Mouse (Mus musculus) gastrocnemius, adult 2 months (tissue): ENCODE measurements around the gene Ada. TPM values are rescaled to one million over a fixed set of nuclear protein-coding genes. Genes with fewer than 3 reads are reported as not detected.
"Not testable (repeated sequence)": the region's sequence is repeated elsewhere in the genome, so short reads cannot be mapped to it uniquely, and the experiment has no call there.

Experiments used
- DNase-seq: peaks from one replicate; pipeline ENCODE4 v3.0.0; 2022
- H3K27ac ChIP-seq: fragments of 200-600 bp; 2 replicates; pipeline ENCODE4 v1.8.1; 2022; ENCODE audit warnings: mild to moderate bottlenecking
- H3K4me3 ChIP-seq: fragments of 200-600 bp; 2 replicates; pipeline ENCODE4 v1.8.1; 2022; ENCODE audit warnings: mild to moderate bottlenecking, moderate library complexity
- CTCF ChIP-seq: fragments of 200-600 bp; IDR thresholded peaks from 2 replicates; pipeline ENCODE4 v1.8.1; 2022; ENCODE audit warnings: antibody characterized with exemption, mild to moderate bottlenecking, moderate library complexity
- intact Hi-C: fragments of 180-260 bp; cut with DNase I; formaldehyde crosslinking; loops from one replicate; pipeline ENCODE4 v1.15.1; 2025
- total RNA-seq, 2 experiments: library from RNA; stranded (reverse); gene quantifications; 2 replicates each; pipeline ENCODE4 v1.2.3; 2021

Ada gene
- total RNA-seq, 2 experiments from 2014 or later, result 0.38 to 0.39 TPM

DNA sequence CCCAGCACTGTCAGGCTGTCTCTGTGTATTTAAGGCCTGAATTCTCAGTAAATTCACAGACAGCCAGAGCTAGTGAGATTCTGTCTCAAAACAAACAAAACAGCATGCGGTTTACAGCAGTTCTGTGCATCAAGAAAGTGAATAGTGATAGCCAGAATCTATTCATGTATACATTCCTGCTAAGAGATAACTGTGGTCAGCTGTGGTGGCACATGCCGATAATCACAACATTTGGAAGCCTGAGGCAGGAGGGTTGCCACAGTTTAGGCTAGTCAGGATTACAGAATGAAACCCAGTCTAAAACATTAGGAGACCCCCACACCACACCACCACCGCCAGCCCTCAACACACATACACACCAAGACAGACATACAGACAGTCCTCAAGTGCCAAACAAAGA lies 60.3 kb downstream of the Ada start:
- DNase-seq, result no peak
- no peak overlapping the region for H3K4me3 ChIP-seq
- peak overlapping the region; percentile 31; the same call in 1 of the 2 replicates for H3K27ac ChIP-seq
- no peak for TF ChIP-seq CTCF
- intact Hi-C loops, result no loop called here

DNA sequence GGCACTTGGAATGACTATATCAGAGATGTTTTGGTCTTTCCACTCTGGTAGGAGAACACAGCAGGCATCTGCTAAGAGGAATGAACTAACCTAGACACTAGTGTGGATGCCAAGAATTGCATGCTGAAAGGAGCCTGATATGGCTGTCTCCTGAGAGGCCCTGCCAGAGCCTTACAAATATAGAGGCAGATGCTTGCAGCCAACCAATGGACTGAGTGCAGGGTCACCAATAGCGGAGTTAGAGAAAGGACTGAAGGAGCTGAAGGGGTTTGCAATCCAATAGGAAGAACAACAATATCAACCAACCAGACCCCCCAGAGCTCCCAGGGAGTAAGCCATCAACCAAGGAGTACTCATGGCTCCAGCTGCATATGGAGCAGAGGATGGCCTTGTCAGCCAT lies 61.7 kb downstream of the Ada start:
- intact Hi-C loops, DNase-seq, H3K4me3 ChIP-seq: not testable (repeated sequence)
- peak overlapping the region; percentile 96; the same call in 1 of the 2 replicates for H3K27ac ChIP-seq

DNA sequence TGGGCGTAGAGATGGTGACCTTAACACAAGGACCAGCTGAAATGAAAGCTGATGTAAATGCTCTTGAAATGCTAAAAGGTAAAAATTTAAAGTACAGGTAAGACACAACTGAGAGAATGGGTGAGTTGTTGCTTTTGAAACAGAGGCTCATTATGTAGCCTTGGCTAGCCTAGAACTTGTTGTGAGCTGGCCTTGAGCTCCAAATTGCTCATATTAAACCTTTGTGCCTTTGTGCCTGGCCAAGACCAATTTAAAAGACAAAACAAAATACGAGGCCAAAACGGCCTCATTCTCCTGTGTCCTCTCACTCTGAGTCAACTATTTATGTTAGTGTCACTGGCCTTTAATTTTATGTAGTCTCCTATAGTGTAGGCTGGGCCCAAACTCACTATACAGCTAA lies 63.2 kb downstream of the Ada start:
- DNase-seq, result no peak
- Histone ChIP-seq H3K4me3 (no peak overlapping the region), H3K27ac (peak overlapping the region; percentile 96)
- TF ChIP-seq CTCF, result no peak
- intact Hi-C loops, result no loop called here

DNA sequence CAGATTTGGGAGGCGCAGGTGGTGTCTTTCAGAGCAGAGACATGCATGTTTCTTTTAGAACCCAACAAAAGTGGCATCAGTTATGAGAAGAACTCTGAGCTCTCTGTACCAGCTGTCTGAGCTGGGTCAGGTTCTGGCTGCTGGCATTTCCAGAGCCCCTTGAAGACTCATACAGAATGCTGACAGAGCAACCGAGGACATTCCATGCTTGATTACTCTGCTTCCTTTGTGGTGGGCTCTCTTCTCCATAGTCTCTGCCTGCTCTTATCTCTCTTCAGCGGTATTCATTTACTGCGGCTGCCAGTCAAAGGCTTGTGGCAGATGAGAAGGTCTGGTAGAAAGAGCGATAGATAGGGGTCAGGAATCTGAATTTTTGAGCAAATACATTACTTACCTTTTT lies 63.8 kb downstream of the Ada start:
- no peak for TF ChIP-seq CTCF
- intact Hi-C loops, result no loop called here
- peak overlapping the region; percentile 96 for H3K27ac ChIP-seq
- DNase-seq, result no peak
- peak overlapping the region; percentile 40 for H3K4me3 ChIP-seq

DNA sequence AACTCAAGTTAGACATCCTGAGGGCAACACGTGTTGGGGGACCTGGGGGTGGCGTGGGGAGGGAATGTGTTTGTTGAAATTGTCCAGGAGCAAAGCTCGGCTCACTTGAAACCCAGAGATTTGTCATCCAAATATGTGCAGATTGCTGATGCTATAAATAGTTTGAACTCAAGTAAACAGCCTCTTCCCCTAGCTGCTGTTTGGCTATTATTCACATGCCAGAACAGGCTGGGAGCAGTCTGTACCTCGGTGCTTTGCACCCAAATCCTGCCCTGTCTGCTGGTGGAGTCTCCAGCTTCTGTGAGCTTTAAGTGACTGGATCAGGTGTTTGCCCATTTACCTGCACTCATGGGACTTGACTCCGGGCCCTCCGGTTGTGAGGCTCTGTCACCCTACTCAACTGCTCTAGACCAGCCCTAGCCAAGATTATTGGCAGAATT lies 64.3 kb downstream of the Ada start:
- intact Hi-C loops, result no loop called here
- peak overlapping the region; percentile 96 for H3K27ac ChIP-seq
- peak; percentile 10; the same call in 1 of the 2 replicates for TF ChIP-seq CTCF
- DNase-seq, result peak; percentile 51
- H3K4me3 ChIP-seq, result peak overlapping the region; percentile 40

DNA sequence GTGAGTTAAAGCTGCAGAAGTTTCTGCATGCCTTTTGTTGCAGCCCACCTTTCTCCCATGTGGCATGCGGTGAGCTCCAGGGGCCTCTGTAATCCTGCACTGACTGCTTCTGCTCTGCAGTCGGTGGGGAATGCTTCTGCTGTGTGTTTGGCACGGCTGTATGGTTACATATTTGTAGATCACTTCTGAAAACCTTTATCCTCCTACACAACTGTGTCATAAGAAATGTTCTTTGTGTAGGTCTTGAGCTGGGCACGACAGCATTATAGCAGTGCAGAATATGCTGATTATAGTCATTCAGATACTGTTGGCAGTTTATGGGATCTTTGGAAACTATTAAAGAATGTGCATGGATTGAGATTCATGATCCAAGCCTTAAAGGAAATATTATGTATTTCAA lies 64.8 kb downstream of the Ada start:
- TF ChIP-seq CTCF, result no peak
- intact Hi-C loops, result no loop called here
- H3K27ac ChIP-seq, result peak overlapping the region; percentile 96
- peak overlapping the region; percentile 40 for H3K4me3 ChIP-seq
- DNase-seq, result no peak

DNA sequence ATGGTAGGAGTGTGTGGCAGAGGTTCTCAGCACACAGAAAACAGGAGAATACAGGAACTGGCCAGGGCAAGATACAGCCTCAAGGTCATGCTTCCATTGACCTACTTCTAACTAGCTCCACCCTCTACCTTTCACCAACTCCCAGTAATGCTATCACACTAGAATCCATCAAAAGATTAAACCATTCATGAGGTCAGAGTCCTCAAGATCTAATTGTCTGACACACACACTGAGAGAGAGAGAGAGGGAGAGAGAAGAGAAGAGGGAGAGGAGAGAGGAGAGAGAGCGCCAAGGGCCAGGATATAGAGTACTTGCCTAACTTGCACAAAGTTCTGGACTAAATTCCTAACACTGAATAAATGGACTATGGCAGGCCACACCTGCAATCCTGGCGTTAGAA lies 67.7 kb downstream of the Ada start:
- DNase-seq, result no peak
- Histone ChIP-seq H3K4me3 (no peak overlapping the region), H3K27ac (peak overlapping the region; percentile 48; the same call in 1 of the 2 replicates)
- intact Hi-C loops, result no loop called here
- no peak for TF ChIP-seq CTCF

DNA sequence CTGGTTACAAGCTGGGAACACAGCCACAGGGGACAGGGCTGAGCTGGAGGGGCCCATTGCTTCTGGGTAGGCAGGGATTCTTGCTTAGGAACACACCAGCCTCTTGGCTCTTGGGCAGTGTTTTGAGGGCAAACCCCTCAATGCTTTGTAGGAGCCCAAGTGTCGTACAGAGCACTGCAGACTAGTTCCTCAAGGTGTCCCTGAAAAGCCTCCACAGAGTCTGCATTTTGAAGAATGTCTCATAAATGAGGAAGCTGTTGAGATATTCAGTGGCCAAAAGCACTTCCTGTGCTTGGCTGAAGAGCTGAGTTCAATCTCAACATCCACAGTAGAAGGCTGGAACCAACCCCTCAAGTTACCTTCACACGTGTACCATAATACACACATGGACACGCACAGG lies 73.3 kb downstream of the Ada start:
- DNase-seq, result no peak
- H3K27ac ChIP-seq, result peak overlapping the region; percentile 91
- TF ChIP-seq CTCF, result no peak
- intact Hi-C loops, result no loop called here
- H3K4me3 ChIP-seq, result no peak overlapping the region

Other genes with a start within 250 kb of the Ada start
- not detected for gene Hnf4a, start 243.4 kb downstream of the Ada start, total RNA-seq
- gene Ttpal, start 147.9 kb downstream of the Ada start, total RNA-seq, result 1 to 10 TPM; 3.4 to 5.3 TPM
- 100 to 1,000 TPM; 118 to 147 TPM for gene Serinc3, start 105.1 kb downstream of the Ada start, total RNA-seq
- 100 to 1,000 TPM in 1 of 2 experiments, 10 to 100 TPM in 1; 93.9 to 125 TPM for gene Pkig, start 91.9 kb downstream of the Ada start, total RNA-seq
- gene Ccn5, start 70.6 kb upstream of the Ada start, total RNA-seq, result 1 to 10 TPM in 1 of 2 experiments, under 1 TPM in 1; 0.87 to 1.8 TPM
- gene Kcnk15, start 103.4 kb upstream of the Ada start, total RNA-seq, result not detected
- 1 to 10 TPM; 1.2 to 3.2 TPM for gene Rims4, start 168.4 kb upstream of the Ada start, total RNA-seq
- gene Ywhab, start 244.7 kb upstream of the Ada start, total RNA-seq, result 10 to 100 TPM; 34.7 to 44.4 TPM